Mouse (Mus musculus): ENCODE measurements around the gene Atf6. TPM values are rescaled to one million over a fixed set of nuclear protein-coding genes. Genes with fewer than 3 reads are reported as not detected.

The Atf6 gene
- polyA plus RNA-seq, 1 experiment: 43.1 TPM

DNA sequence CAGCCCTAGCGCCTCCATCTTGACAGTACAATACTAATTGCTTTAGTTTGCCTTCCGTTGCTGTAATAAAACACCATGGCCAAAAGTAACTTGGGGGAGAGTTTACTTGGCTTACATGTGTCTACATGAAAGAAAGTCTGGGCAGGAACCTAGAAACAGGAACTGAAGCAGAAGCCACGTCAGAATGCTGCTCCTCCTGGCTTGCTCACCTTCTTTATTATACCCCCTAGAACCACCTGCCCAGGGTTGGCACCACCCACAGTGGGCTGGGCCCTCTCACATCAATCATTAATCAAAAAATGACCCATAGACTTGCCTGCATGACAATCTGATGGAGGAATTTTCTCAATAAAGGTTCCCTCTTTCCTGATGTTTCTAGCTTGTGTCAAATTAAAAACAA, 2.8 kb downstream of the Atf6 start:
- no peak overlapping the region for H3K27ac ChIP-seq (ENCODE audit: insufficient read depth, low read depth, low read length)
- H3K4me3 ChIP-seq (ENCODE audit: insufficient read depth, low read length): no peak overlapping the region

DNA sequence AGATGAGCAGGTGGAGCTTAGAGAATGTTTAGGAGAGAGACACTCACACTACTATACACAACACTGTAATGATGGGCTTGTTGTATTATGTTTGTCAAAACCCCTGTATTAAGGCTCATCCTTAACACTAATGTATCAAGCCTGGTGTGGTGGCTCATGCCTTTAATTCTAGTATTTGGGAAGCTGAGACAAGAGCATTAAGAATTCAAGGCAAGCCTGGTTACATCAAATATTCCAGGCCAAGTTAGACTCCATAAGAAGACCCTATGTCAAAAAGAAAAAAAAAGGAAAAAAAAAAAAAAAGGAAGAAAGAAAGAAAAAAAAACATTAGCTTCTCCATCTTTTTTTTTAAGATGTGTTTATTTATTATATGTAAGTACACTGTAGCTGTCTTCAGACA, 3.3 kb downstream of the Atf6 start:
- 0 out of 2 replicates have a peak overlapping the region, but pooled peaks have one; percentile 23 for H3K27ac ChIP-seq (ENCODE audit: insufficient read depth, low read depth, low read length)
- TF ChIP-seq CTCF (IDR thresholded peaks at IDR 0.05; ENCODE audit: low read depth, low read length) (no peak), POLR2A (IDR thresholded peaks at IDR 0.05; ENCODE audit: borderline replicate concordance, low read depth, low read length) (no peak)
- H3K4me3 ChIP-seq (ENCODE audit: insufficient read depth, low read length): no peak overlapping the region
- peaks cover 38% of the 10 kb centered on the region for H3K4me1 ChIP-seq (ENCODE audit: control insufficient read depth, insufficient read depth, low read length)

More for the DNA sequence above, 2.8 kb downstream of the Atf6 start:
- peaks cover 33% of the 10 kb centered on the region for H3K4me1 ChIP-seq (ENCODE audit: control insufficient read depth, insufficient read depth, low read length)
- TF ChIP-seq CTCF (IDR thresholded peaks at IDR 0.05; ENCODE audit: low read depth, low read length) (no peak), POLR2A (IDR thresholded peaks at IDR 0.05; ENCODE audit: borderline replicate concordance, low read depth, low read length) (no peak)

DNA sequence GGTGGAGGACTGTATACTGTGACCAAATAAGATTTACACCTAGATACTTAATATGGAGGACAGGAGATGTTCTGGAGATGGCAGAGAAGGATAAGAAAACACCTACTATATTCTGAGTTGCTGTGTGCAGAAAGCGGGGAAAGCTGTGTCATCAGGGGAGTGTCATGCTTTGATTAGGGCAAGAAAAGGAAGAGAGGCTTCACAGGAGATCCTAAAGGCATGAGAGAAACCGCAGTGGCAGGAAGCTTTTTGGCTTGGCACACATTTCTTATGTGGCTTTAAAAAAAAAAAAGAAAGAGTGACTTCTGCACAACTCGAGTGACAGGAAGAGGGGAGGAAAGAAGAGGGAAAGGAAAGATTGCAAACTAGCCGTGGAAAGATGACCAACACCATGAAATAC, 4.5 kb downstream of the Atf6 start:
- Histone ChIP-seq H3K4me3 (ENCODE audit: insufficient read depth, low read length) (peak overlapping the region; percentile 43), H3K4me1 (ENCODE audit: control insufficient read depth, insufficient read depth, low read length) (peaks cover 48% of the 10 kb centered on the region)

DNA sequence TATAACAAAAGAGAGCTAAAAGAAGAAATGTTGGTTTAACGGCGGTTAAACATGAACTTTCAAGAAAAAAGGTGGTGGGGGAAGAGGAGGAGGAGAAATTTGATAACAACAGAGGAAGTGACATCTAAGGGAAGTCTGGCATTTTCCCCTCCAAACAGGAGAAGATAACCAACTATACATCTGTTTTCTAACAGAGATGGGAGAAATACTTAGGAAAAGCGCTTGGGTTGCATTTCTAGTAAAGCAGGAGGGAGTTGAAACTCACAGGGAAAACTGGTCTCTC, 5.2 kb downstream of the Atf6 start:
- no peak for TF ChIP-seq POLR2A (IDR thresholded peaks at IDR 0.05; ENCODE audit: borderline replicate concordance, low read depth, low read length)
- no peak for TF ChIP-seq CTCF (IDR thresholded peaks at IDR 0.05; ENCODE audit: low read depth, low read length)
- H3K4me1 ChIP-seq (ENCODE audit: control insufficient read depth, insufficient read depth, low read length): peaks cover 53% of the 10 kb centered on the region
- H3K4me3 ChIP-seq (ENCODE audit: insufficient read depth, low read length): peak overlapping the region; percentile 43
- peak overlapping the region; percentile 85 for H3K27ac ChIP-seq (ENCODE audit: insufficient read depth, low read depth, low read length)

More for the DNA sequence above, 4.5 kb downstream of the Atf6 start:
- peak overlapping the region; percentile 85 for H3K27ac ChIP-seq (ENCODE audit: insufficient read depth, low read depth, low read length)
- no peak for TF ChIP-seq POLR2A (IDR thresholded peaks at IDR 0.05; ENCODE audit: borderline replicate concordance, low read depth, low read length)
- no peak for TF ChIP-seq CTCF (IDR thresholded peaks at IDR 0.05; ENCODE audit: low read depth, low read length)

DNA sequence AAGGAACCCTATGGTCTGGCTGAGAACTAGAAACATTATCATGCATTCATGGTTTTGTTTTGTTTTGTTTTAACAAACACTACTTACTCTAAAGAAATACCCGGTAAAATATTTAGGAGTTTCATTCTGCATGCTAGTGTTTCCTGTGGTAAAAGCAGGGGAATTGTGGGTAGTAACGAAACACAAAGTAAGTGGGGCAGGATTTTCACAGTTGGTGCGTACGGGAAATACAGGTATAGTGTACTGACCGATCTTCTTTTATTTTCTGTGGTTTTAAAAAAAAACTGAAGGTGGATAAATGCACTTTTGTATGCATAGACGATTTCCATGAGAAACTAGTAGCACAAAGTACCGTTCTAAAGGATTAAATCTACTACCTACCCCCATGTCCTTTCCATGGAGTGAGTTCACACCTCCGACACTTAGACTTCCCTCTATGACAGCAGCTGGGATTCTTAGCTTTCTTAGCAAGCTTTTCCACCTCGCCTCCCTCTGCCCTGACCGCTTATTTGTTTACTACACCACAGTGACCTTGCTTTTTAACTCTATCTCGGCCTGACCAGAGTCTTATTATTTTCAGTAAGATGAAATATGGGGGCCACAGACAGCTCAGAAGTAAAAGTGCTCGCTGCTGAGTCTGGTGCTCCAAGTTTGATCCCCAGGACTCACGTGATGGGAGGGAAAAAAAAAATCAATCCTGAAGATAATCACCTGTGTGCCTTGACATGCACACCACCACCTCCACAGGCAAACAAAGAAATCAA, 5.7 kb downstream of the Atf6 start:
- Histone ChIP-seq H3K4me3 (ENCODE audit: insufficient read depth, low read length) (no peak overlapping the region), H3K4me1 (ENCODE audit: control insufficient read depth, insufficient read depth, low read length) (peaks cover 56% of the 10 kb centered on the region), H3K27ac (ENCODE audit: insufficient read depth, low read depth, low read length) (peak overlapping the region; percentile 0; the same call in 1 of the 2 replicates)
- TF ChIP-seq POLR2A (IDR thresholded peaks at IDR 0.05; ENCODE audit: borderline replicate concordance, low read depth, low read length) (no peak), CTCF (IDR thresholded peaks at IDR 0.05; ENCODE audit: low read depth, low read length) (no peak)

DNA sequence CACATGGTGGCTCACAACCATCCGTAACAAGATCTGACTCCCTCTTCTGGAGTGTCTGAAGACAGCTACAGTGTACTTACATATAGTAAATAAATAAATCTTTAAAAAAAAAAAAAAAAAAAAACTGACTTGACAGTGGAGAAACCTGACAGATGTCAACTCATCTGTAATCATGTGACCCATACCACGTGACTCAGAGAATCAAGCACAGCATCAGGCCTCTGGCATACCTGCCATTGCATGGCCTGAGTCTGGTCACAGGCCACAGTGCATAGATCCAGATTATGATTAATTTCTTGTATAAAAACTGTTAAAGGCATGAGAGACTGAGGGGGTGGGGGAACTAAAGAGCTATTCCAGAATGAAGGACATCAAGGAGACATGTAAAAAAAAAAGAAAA, 8.7 kb downstream of the Atf6 start:
- Histone ChIP-seq H3K27ac (ENCODE audit: insufficient read depth, low read depth, low read length) (no peak overlapping the region), H3K4me3 (ENCODE audit: insufficient read depth, low read length) (no peak overlapping the region), H3K4me1 (ENCODE audit: control insufficient read depth, insufficient read depth, low read length) (peaks cover 65% of the 10 kb centered on the region)
- TF ChIP-seq CTCF (IDR thresholded peaks at IDR 0.05; ENCODE audit: low read depth, low read length) (no peak), POLR2A (IDR thresholded peaks at IDR 0.05; ENCODE audit: borderline replicate concordance, low read depth, low read length) (no peak)

DNA sequence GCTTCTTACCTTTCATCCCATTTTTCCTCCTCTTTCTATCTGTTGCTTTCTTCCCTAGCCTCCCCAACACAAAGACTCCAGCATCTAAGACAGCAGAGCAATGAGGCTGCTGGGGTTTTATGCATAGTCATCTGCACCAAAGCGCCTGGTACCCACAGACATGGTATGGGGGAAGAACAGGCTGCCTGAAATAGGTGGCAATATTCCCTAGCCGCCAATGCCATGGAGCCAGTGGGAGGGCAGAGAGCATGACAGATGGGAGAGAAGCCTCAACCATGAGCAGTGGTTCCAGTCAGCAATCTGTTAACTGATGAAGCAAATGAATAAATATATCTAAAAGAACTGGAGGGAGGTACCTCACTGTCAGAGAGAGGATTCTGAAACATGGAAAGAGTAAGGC, 10.2 kb downstream of the Atf6 start:
- Histone ChIP-seq H3K27ac (ENCODE audit: insufficient read depth, low read depth, low read length) (no peak overlapping the region), H3K4me3 (ENCODE audit: insufficient read depth, low read length) (no peak overlapping the region), H3K4me1 (ENCODE audit: control insufficient read depth, insufficient read depth, low read length) (peaks cover 63% of the 10 kb centered on the region)
- no peak for TF ChIP-seq CTCF (IDR thresholded peaks at IDR 0.05; ENCODE audit: low read depth, low read length)
- no peak for TF ChIP-seq POLR2A (IDR thresholded peaks at IDR 0.05; ENCODE audit: borderline replicate concordance, low read depth, low read length)

DNA sequence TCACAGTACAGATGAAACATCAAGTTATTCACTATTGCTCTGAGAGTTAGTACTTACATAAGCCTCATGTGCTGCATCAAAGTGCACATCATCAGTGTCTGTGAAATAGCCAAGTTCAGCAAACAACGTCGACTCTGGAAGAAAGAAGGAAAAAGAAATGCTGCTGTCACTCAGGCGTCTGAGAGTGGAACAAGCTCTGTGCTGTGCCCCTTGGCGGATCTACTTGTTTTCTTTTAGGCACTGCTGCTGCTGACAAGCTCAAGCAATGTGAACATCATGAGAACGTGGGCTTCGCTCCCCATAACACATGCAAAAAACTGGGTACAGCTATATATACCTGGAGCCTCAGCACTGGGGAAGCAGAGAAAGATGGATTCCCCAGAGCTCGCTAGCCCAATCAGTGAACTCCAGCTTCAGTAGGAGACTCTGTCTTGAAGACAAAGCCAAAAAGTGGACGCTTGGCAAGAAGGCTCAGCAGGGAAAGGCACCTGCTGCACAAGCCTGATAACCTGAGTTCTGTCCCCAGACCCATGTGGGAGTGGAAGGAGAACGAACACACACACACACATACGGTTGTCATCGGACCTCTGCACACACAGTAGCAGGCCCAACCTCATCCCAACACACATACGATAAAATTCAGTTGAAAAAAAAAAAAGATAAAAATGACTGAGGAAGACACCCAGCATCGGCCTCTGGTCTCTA, 12.4 kb downstream of the Atf6 start:
- no peak overlapping the region for H3K4me3 ChIP-seq (ENCODE audit: insufficient read depth, low read length)
- peak overlapping the region; percentile 93 for H3K27ac ChIP-seq (ENCODE audit: insufficient read depth, low read depth, low read length)
- peaks cover 67% of the 10 kb centered on the region for H3K4me1 ChIP-seq (ENCODE audit: control insufficient read depth, insufficient read depth, low read length)
- TF ChIP-seq POLR2A (IDR thresholded peaks at IDR 0.05; ENCODE audit: borderline replicate concordance, low read depth, low read length) (no peak), CTCF (IDR thresholded peaks at IDR 0.05; ENCODE audit: low read depth, low read length) (no peak)

DNA sequence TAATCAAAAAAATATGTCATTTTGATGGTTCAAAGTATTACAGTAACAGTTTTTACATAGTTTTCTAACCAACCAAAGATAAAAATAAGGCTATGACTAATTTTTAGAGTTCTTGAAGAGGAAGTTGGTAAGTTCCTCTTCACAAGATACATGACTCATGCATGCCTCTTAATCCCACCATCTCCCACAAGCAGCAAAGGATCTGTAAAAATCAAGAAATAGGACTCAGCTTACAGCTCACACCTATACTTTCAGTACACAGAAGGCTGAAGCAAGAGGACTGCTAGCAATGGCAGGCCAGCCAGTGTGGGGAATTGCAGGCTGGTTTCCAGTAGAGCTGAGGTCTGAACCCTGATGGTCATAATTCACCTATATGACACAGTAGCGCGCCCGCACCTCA, 14.0 kb downstream of the Atf6 start:
- Histone ChIP-seq H3K4me3 (ENCODE audit: insufficient read depth, low read length) (peak overlapping the region; percentile 34), H3K4me1 (ENCODE audit: control insufficient read depth, insufficient read depth, low read length) (peaks cover 67% of the 10 kb centered on the region), H3K27ac (ENCODE audit: insufficient read depth, low read depth, low read length) (peak overlapping the region; percentile 96)
- TF ChIP-seq CTCF (IDR thresholded peaks at IDR 0.05; ENCODE audit: low read depth, low read length): no peak
- no peak for TF ChIP-seq POLR2A (IDR thresholded peaks at IDR 0.05; ENCODE audit: borderline replicate concordance, low read depth, low read length)
